Mouse (Mus musculus) MEL (cell line): Measurements from ENCODE around the gene Ppp1r12a. TPM values are rescaled to one million over a fixed set of nuclear protein-coding genes. Genes with fewer than 3 reads are reported as not detected.

Experiments
- DNase-seq: peaks from one replicate; pipeline ENCODE4 v3.0.0; 2011; ENCODE audit warnings: low read depth, low spot score
- H3K27ac ChIP-seq: 2 replicates; pipeline ENCODE4 v1.5.1; 2012; ENCODE audit warnings: low read depth, mild to moderate bottlenecking, control low read depth, low read length, moderate library complexity; ENCODE audit not compliant: control insufficient read depth
- H3K27me3 ChIP-seq, 2 experiments: fragments of 150-350 bp in 1 of 2; sonication (generic) in 1 of 2; 2 replicates each; pipeline ENCODE4 v1.6.1; 2012; ENCODE audit warnings: low read length in 2 of 2, mild to moderate bottlenecking in 2 of 2, improper control_type of control experiment in 1 of 2, moderate library complexity in 1 of 2; ENCODE audit not compliant: insufficient read depth in 2 of 2, control insufficient read depth in 1 of 2
- H3K36me3 ChIP-seq, 2 experiments: 2 replicates each; pipeline ENCODE4 v1.6.1; 2012 to 2014; ENCODE audit warnings: low read length in 2 of 2, improper control_type of control experiment in 1 of 2, inconsistent platforms in 1 of 2, mild to moderate bottlenecking in 1 of 2; ENCODE audit not compliant: insufficient read depth in 2 of 2, control insufficient read depth in 1 of 2
- H3K4me1 ChIP-seq, 2 experiments: fragments of 150-350 bp in 1 of 2; sonication (generic) in 1 of 2; 2 replicates each; pipeline ENCODE4 v1.6.1; 2012; ENCODE audit warnings: low read length in 2 of 2, improper control_type of control experiment in 1 of 2, mild to moderate bottlenecking in 1 of 2; ENCODE audit not compliant: insufficient read depth in 2 of 2, control insufficient read depth in 1 of 2
- H3K4me3 ChIP-seq, 2 experiments: fragments of 150-350 bp in 1 of 2; sonication (generic) in 1 of 2; 2 replicates each; pipeline ENCODE4 v1.5.1; 2012; ENCODE audit warnings: low read depth in 2 of 2, low read length in 2 of 2, mild to moderate bottlenecking in 2 of 2, moderate library complexity in 2 of 2, control low read depth in 1 of 2, improper control_type of control experiment in 1 of 2; ENCODE audit not compliant: control insufficient read depth in 1 of 2, insufficient read depth in 1 of 2
- H3K79me2 ChIP-seq: 2 replicates; pipeline ENCODE4 v1.6.1; 2012; ENCODE audit warnings: mild to moderate bottlenecking, low read length, moderate library complexity; ENCODE audit not compliant: control insufficient read depth, poor library complexity, insufficient read depth
- H3K9ac ChIP-seq: 2 replicates; pipeline ENCODE4 v1.6.1; 2012; ENCODE audit warnings: low read depth, mild to moderate bottlenecking, control low read depth, low read length, moderate library complexity; ENCODE audit not compliant: control insufficient read depth, poor library complexity, severe bottlenecking
- H3K9me3 ChIP-seq: fragments of 150-350 bp; sonication (generic); replicated peaks from 2 replicates; pipeline ENCODE4 v1.6.1; 2012; ENCODE audit warnings: mild to moderate bottlenecking, low read length, improper control_type of control experiment, moderate library complexity; ENCODE audit not compliant: insufficient read depth
- CHD1 ChIP-seq: IDR thresholded peaks from 2 replicates; pipeline ENCODE4 v1.6.1; 2012; ENCODE audit warnings: low read depth, mild to moderate bottlenecking, inconsistent platforms, low read length, improper control_type of control experiment
- CTCF ChIP-seq, 3 experiments: IDR thresholded peaks in 2 of 3; conservative IDR thresholded peaks in 1 of 3; 2 replicates each; pipeline ENCODE4 v1.5.1; 2011 to 2012; ENCODE audit warnings: low read length in 3 of 3, low read depth in 2 of 3, mild to moderate bottlenecking in 2 of 3, improper control_type of control experiment in 1 of 3, inconsistent platforms in 1 of 3, mixed read lengths in 1 of 3, moderate library complexity in 1 of 3; ENCODE audit not compliant: control insufficient read depth in 1 of 3, insufficient read depth in 1 of 3, poor library complexity in 1 of 3, severe bottlenecking in 1 of 3
- MAX ChIP-seq: IDR thresholded peaks from 2 replicates; pipeline ENCODE4 v1.6.1; 2011; ENCODE audit warnings: low read length, improper control_type of control experiment
- POLR2A ChIP-seq, 2 experiments: IDR thresholded peaks; 2 replicates each; pipeline ENCODE4 v1.6.1; 2011 to 2012; ENCODE audit warnings: low read length in 2 of 2, mild to moderate bottlenecking in 2 of 2, control low read depth in 1 of 2, improper control_type of control experiment in 1 of 2, low read depth in 1 of 2, moderate library complexity in 1 of 2; ENCODE audit not compliant: control insufficient read depth in 1 of 2, insufficient read depth in 1 of 2, poor library complexity in 1 of 2
- RCOR1 ChIP-seq: IDR thresholded peaks from 2 replicates; pipeline ENCODE4 v1.6.1; 2012; ENCODE audit warnings: low read depth, mild to moderate bottlenecking, inconsistent platforms, low read length, improper control_type of control experiment
- TAL1 ChIP-seq: IDR thresholded peaks from 2 replicates; pipeline ENCODE4 v1.6.1; 2012; ENCODE audit warnings: mild to moderate bottlenecking, inconsistent platforms, low read length, moderate library complexity, mixed read lengths
- UBTF ChIP-seq: IDR thresholded peaks from 2 replicates; pipeline ENCODE4 v1.6.1; 2012; ENCODE audit warnings: low read depth, mild to moderate bottlenecking, inconsistent platforms, low read length, improper control_type of control experiment, moderate library complexity, borderline replicate concordance; ENCODE audit not compliant: insufficient read depth
- polyA plus RNA-seq, 2 experiments: library from polyadenylated mRNA; stranded (reverse) in 1 of 2; unstranded in 1 of 2; fragments of >175 nt in 1 of 2; fragments of >200 nt in 1 of 2; gene quantifications; 2 replicates each; pipeline versions ENCODE4 v1.2.1 to v1.2.4; 2012; ENCODE audit warnings: low replicate concordance in 2 of 2, low read depth in 1 of 2; ENCODE audit not compliant: insufficient read length in 2 of 2, insufficient read depth in 1 of 2, missing spikeins in 1 of 2
- total RNA-seq: library from RNA; depleted of rRNA; stranded (reverse); fragments of 300-350 nt; gene quantifications from 2 replicates; pipeline ENCODE4 v1.2.3, GENCODE M21; 2012

Gene Ppp1r12a
- total and polyA plus RNA-seq, 3 experiments = 46.5 to 86.6 (median 59.1) TPM

- H3K4me3 ChIP-seq = peak overlapping the region; percentile 91 to 100
- DNase-seq = no peak
Observed at GRCm38 (mm10) chr10:108162297-108163020, 466 bp downstream of the Ppp1r12a start.

DNA sequence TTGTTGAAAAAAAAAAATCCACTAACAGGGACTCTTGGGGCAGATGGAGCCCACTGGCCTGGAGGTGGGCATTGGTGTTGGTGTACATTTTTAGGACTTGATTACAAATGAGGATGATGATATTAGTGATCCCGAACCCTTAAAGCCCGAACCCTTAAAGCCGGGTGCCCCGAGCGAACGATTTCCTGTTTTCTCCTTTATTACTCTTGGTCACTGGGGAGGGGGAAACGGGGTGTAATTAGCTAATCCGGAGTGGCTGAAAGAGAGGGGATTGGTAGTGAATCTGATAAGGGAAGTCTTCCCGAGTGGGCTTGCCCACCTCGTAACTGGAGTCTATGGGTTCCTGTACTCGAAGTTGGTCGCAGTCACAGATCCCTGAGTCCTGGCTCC is 1.0 kb downstream of the Ppp1r12a start:
- peaks cover 2 to 26% of the 10 kb centered on the region in 2 experiments; a peak in 3 of 4 replicates for H3K36me3 ChIP-seq
- H3K4me3 ChIP-seq = peak overlapping the region; percentile 91 to 100
- H3K9ac ChIP-seq = peak overlapping the region; percentile 100
- TF ChIP-seq MAX (no peak), UBTF (no peak), RCOR1 (no peak), CTCF (IDR thresholded peaks at IDR 0.05 in 2 of 3, conservative IDR thresholded peaks at IDR 0.05 in 1 of 3; ENCODE audit: control insufficient read depth in 1 of 3, insufficient read depth in 1 of 3, low read depth in 2 of 3, low read length in 3 of 3, poor library complexity in 1 of 3, severe bottlenecking in 1 of 3) (no peak)
- peaks cover 11% of the 10 kb centered on the region in 2 experiments; a peak in 3 of 4 replicates for H3K4me1 ChIP-seq
- H3K27me3 ChIP-seq = no peaks in the 10 kb centered on the region
- DNase-seq = peak; percentile 56
- no peaks in the 10 kb centered on the region for H3K9me3 ChIP-seq
- H3K79me2 ChIP-seq = peaks cover 44% of the 10 kb centered on the region
- peak overlapping the region; percentile 91 for H3K27ac ChIP-seq

More at GRCm38 (mm10) chr10:108162297-108163020, 466 bp downstream of the Ppp1r12a start:
- H3K27me3 ChIP-seq = no peaks in the 10 kb centered on the region
- peaks cover 8 to 11% of the 10 kb centered on the region in 2 experiments; a peak in 3 of 4 replicates for H3K4me1 ChIP-seq
- peak overlapping the region; percentile 91 for H3K27ac ChIP-seq
- no peaks in the 10 kb centered on the region for H3K9me3 ChIP-seq
- TF ChIP-seq POLR2A (IDR thresholded peaks at IDR 0.05; ENCODE audit: control insufficient read depth in 1 of 2, insufficient read depth in 1 of 2, low read depth in 1 of 2, low read length in 2 of 2, poor library complexity in 1 of 2) = peak in 1 of 2 experiments; percentile 7; a peak in 1 of 4 replicates
- TF ChIP-seq CTCF (IDR thresholded peaks at IDR 0.05 in 2 of 3, conservative IDR thresholded peaks at IDR 0.05 in 1 of 3; ENCODE audit: control insufficient read depth in 1 of 3, insufficient read depth in 1 of 3, low read depth in 2 of 3, low read length in 3 of 3, poor library complexity in 1 of 3, severe bottlenecking in 1 of 3) = no peak
- peaks cover 41% of the 10 kb centered on the region for H3K79me2 ChIP-seq
- peak overlapping the region; percentile 100 for H3K9ac ChIP-seq
- H3K36me3 ChIP-seq = peaks cover 2 to 26% of the 10 kb centered on the region in 2 experiments; a peak in 3 of 4 replicates

GRCm38 (mm10) chr10:108163451-108163850 is 1.5 kb downstream of the Ppp1r12a start:
- no peaks in the 10 kb centered on the region for H3K27me3 ChIP-seq
- H3K4me1 ChIP-seq = peaks cover 11% of the 10 kb centered on the region in 2 experiments; a peak in 3 of 4 replicates
- peak overlapping the region; percentile 91 to 100 for H3K4me3 ChIP-seq
- DNase-seq = no peak
- peaks cover 2 to 26% of the 10 kb centered on the region in 2 experiments; a peak in 3 of 4 replicates for H3K36me3 ChIP-seq
- peaks cover 48% of the 10 kb centered on the region for H3K79me2 ChIP-seq
- no peak overlapping the region; the same call in 1 of the 2 replicates for H3K27ac ChIP-seq
- TF ChIP-seq TAL1 = no peak
- TF ChIP-seq CHD1 = 0 out of 2 replicates have a peak, but pooled peaks have one; percentile 11
- H3K9me3 ChIP-seq = no peaks in the 10 kb centered on the region
- H3K9ac ChIP-seq = peak overlapping the region; percentile 100
